Mouse (Mus musculus) stomach, postnatal 0 days (tissue): ENCODE measurements around the gene Atoh8.

ENCODE experiments used
- CTCF ChIP-seq: IDR thresholded peaks from 2 replicates; pipeline ENCODE4 v1.5.1; 2016; ENCODE audit warnings: antibody characterized with exemption, low read depth, mild to moderate bottlenecking, moderate library complexity
- EP300 ChIP-seq: optimal IDR thresholded peaks from 2 replicates; pipeline ENCODE3; 2016; ENCODE audit warnings: antibody characterized with exemption

DNA sequence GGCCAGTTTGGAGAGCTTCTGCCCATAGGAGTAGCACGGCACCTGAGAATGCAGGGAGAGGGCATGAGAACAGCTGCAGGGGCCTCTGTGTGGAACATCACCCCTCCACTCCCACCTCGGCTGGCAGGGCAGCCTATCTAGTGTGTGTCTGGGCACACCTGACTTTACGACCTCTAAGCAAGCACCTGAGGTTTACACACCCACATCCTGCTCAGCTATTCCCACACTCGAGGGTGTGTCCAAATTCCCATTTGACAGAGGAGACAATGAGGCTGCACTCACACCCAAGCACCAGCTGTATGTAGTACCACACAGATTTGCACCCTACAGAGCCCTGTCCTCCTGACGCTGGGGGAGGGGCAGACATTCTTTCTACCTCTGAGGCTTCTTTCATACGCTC, 11.5 kb downstream of the Atoh8 start:
- TF ChIP-seq EP300 = no peak
- TF ChIP-seq CTCF = no peak
